Mouse (Mus musculus): Measurements from ENCODE around the gene Rnf183. TPM values are rescaled to one million over a fixed set of nuclear protein-coding genes. Genes with fewer than 3 reads are reported as not detected.

The Rnf183 gene
- polyA plus RNA-seq, 2 experiments: not detected

- Histone ChIP-seq H3K4me2 (ENCODE audit: low read depth) (no peak overlapping the region), H3K27me3 (ENCODE audit: control insufficient read depth, insufficient read depth, low read length) (no peaks in the 10 kb centered on the region), H3K27ac (no peak overlapping the region), H3K4me3 (ENCODE audit: insufficient read depth in 1 of 2, low read depth in 2 of 2, low read length in 2 of 2) (no peak overlapping the region), H3K9ac (replicated peaks) (no peak overlapping the region), H3K9me3 (ENCODE audit: control insufficient read depth, low read length) (no peaks in the 10 kb centered on the region), H3K4me1 (replicated peaks; ENCODE audit: control insufficient read depth in 2 of 2, insufficient read depth in 2 of 2, low read length in 1 of 2) (peaks cover 9 to 15% of the 10 kb centered on the region in 2 experiments), H3K36me3 (replicated peaks; ENCODE audit: control insufficient read depth, insufficient read depth, low read depth) (no peaks in the 10 kb centered on the region)
- ATAC-seq (ENCODE audit: insufficient read depth): no peak
- DNase-seq (ENCODE audit: low read depth in 3 of 3, low spot score in 3 of 3): no peak
- TF ChIP-seq EP300 (IDR thresholded peaks at IDR 0.05; ENCODE audit: low read depth) (no peak), CTCF (IDR thresholded peaks at IDR 0.05; ENCODE audit: low read depth) (no peak)
- 68% methylated on average over 9 of the region's 9 CpGs for WGBS (ENCODE audit: insufficient replicate concordance)
Measured at GRCm38 (mm10) chr4:62379724-62380381, 55.2 kb downstream of the Rnf183 start.

Other genes starting within 250 kb of the Rnf183 start
- 0.23 and 0.30 TPM in 2 replicates for gene Zfp37, start 204.2 kb downstream of the Rnf183 start, polyA plus RNA-seq (2012; rRNA removed)
- gene Zfp37, start 204.2 kb downstream of the Rnf183 start, polyA plus RNA-seq (2014; fragmentation: Nextera tagmentation; extraction: Ambion mirVana): 0.28 and 0.36 TPM in 2 replicates
- 4.1 and 4.2 TPM in 2 replicates for gene Slc31a2, start 172.7 kb downstream of the Rnf183 start, polyA plus RNA-seq (2012; rRNA removed)
- gene Slc31a2, start 172.7 kb downstream of the Rnf183 start, polyA plus RNA-seq (2014; fragmentation: Nextera tagmentation; extraction: Ambion mirVana): 2.9 and 3.4 TPM in 2 replicates
- 7.4 and 9.6 TPM in 2 replicates for gene Fkbp15, start 74.7 kb downstream of the Rnf183 start, polyA plus RNA-seq (2012; rRNA removed)
- 9.7 and 11.2 TPM in 2 replicates for gene Fkbp15, start 74.7 kb downstream of the Rnf183 start, polyA plus RNA-seq (2014; fragmentation: Nextera tagmentation; extraction: Ambion mirVana)
- gene Slc31a1, start 74.5 kb downstream of the Rnf183 start, polyA plus RNA-seq (2012; rRNA removed): 17.3 and 22.4 TPM in 2 replicates
- 36.6 and 41.3 TPM in 2 replicates for gene Slc31a1, start 74.5 kb downstream of the Rnf183 start, polyA plus RNA-seq (2014; fragmentation: Nextera tagmentation; extraction: Ambion mirVana)
- 24.1 and 40.2 TPM in 2 replicates for gene Cdc26, start 26.6 kb downstream of the Rnf183 start, polyA plus RNA-seq (2012; rRNA removed)
- 65.7 and 71.0 TPM in 2 replicates for gene Cdc26, start 26.6 kb downstream of the Rnf183 start, polyA plus RNA-seq (2014; fragmentation: Nextera tagmentation; extraction: Ambion mirVana)
- gene Prpf4, start 26.5 kb downstream of the Rnf183 start, polyA plus RNA-seq (2012; rRNA removed): 8.3 and 9.8 TPM in 2 replicates
- gene Prpf4, start 26.5 kb downstream of the Rnf183 start, polyA plus RNA-seq (2014; fragmentation: Nextera tagmentation; extraction: Ambion mirVana): 9.0 and 10.3 TPM in 2 replicates
- 0.58 and 0.83 TPM in 2 replicates for gene Wdr31, start 35.6 kb upstream of the Rnf183 start, polyA plus RNA-seq (2012; rRNA removed)
- 1.6 and 1.7 TPM in 2 replicates for gene Wdr31, start 35.6 kb upstream of the Rnf183 start, polyA plus RNA-seq (2014; fragmentation: Nextera tagmentation; extraction: Ambion mirVana)
- 0.19 and 0.25 TPM in 2 replicates for gene Bspry, start 44.8 kb upstream of the Rnf183 start, polyA plus RNA-seq (2012; rRNA removed)
- gene Bspry, start 44.8 kb upstream of the Rnf183 start, polyA plus RNA-seq (2014; fragmentation: Nextera tagmentation; extraction: Ambion mirVana): 0.17 and 0.23 TPM in 2 replicates
- gene Hdhd3, start 68.2 kb upstream of the Rnf183 start, polyA plus RNA-seq (2012; rRNA removed): 3.6 and 4.2 TPM in 2 replicates
- gene Hdhd3, start 68.2 kb upstream of the Rnf183 start, polyA plus RNA-seq (2014; fragmentation: Nextera tagmentation; extraction: Ambion mirVana): 6.4 and 9.1 TPM in 2 replicates
- 296 and 338 TPM in 2 replicates for gene Alad, start 84.7 kb upstream of the Rnf183 start, polyA plus RNA-seq (2012; rRNA removed)
- gene Alad, start 84.7 kb upstream of the Rnf183 start, polyA plus RNA-seq (2014; fragmentation: Nextera tagmentation; extraction: Ambion mirVana): 629 and 675 TPM in 2 replicates
- gene Pole3, start 89.8 kb upstream of the Rnf183 start, polyA plus RNA-seq (2012; rRNA removed): 24.3 and 37.4 TPM in 2 replicates
- gene Pole3, start 89.8 kb upstream of the Rnf183 start, polyA plus RNA-seq (2014; fragmentation: Nextera tagmentation; extraction: Ambion mirVana): 54.7 and 59.8 TPM in 2 replicates
- gene 4933430I17Rik, start 90.1 kb upstream of the Rnf183 start, polyA plus RNA-seq (2012; rRNA removed): 0.10 and 0.12 TPM in 2 replicates
- gene 4933430I17Rik, start 90.1 kb upstream of the Rnf183 start, polyA plus RNA-seq (2014; fragmentation: Nextera tagmentation; extraction: Ambion mirVana): 0.08 and 0.20 TPM in 2 replicates
- gene Rgs3, start 124.6 kb upstream of the Rnf183 start, polyA plus RNA-seq (2012; rRNA removed): 3.8 and 3.9 TPM in 2 replicates
- 3.1 and 3.6 TPM in 2 replicates for gene Rgs3, start 124.6 kb upstream of the Rnf183 start, polyA plus RNA-seq (2014; fragmentation: Nextera tagmentation; extraction: Ambion mirVana)